Mouse (Mus musculus) adrenal gland, postnatal 0 days (tissue): Measurements from ENCODE around the gene Il18. TPM values are rescaled to one million over a fixed set of nuclear protein-coding genes. Genes with fewer than 3 reads are reported as not detected.

Source experiments
- polyA plus RNA-seq: library from polyadenylated mRNA; unstranded; fragments of >200 nt; fragmentation: Nextera tagmentation; extraction: Ambion mirVana; gene quantifications from 2 replicates; pipeline ENCODE4 v1.2.1, GENCODE M21; 2015

Il18 gene
- polyA plus RNA-seq: 17.3 and 23.0 TPM in 2 replicates

DNA sequence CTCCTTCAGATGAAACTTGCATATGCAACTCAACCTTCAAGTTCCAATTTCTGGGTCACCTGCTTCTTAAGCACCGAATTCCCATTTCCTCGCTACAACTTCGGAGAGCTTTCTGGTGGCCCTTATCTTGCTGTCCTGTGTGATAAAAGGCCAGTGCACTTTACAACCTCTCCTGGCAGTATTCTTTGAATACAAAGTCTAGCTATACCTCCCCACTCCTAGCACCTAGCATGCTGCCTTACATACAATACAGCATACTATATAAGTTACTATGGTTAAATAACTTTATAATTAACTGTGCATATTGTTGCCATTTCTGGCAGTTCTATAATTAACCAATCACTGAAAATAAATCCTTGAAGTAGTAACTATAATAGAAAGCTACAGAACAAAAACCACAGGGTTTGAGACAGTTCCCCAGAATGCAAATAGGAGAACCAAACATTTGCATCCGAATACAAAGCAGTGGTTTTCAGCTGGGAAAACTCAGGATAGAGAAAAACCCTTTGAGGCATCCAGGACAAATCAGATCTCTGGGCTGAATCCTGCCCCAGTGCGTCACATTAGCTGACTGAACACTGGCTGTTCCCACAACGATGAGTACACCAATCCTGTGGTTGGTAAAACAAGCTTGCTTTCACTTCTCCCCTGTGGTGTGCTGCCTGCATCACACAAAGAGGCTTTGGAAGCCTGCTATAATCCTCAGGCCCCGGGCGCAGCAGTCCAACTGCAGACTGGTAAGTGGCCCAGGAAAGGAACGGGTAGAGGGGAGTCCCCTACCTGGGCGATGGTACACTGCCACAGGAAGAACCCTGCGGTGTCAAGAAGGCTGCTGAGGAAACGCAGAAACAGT lies at the start of gene Il18:
Gene Il18, plus strand, starts transcription at position 587 of the 853 bp plus-strand sequence.

DNA sequence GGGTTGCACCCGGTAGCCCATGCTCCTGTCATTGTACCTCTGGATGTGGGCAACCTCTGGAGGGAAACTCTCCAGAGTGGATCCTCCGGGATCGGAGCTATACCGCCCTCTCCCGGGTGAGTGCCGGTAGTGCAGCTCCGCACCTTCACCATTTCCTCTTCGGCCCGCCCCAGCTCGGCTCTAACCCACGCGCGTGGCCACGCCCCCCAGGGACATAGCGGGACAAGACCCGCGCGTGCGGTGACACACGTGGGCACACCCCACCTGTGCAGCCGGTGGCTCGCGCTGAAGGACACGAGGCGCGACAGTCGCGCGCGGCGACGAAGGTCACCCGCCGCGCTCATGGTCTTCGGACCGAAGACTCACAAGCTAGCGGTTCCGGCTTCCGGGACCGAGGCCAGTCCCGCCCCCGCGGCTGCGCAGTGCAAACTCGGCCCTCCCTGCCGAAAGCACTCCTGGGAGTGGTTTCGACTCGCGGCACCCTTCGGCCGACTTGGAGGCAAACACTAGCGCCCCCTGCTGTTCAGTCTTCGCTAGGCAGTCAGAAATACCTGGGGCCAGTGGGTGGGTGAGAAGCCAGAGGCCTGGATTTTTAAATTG lies 26.2 kb upstream of the Il18 start, which contains the start of gene Pts:
Gene Pts, minus strand, starts transcription at position 432 of the 600 bp plus-strand sequence.

DNA sequence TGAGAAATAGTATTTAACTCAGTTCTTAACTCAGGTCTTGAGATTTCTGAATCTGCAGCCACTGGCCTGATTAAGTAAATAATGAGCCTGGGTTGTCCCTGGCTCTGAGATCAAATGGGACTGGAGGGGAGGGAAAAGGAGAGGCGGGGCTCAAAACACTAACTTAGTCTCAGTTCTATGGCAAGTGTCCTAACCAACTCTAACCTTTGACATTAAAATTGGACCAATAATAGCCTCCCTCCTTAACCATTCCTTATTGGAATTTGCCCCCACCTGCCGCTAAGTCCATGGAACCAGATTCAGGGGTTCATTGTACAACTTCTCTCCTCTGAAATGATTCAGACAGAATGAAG lies 443 bp downstream of the Il18 start, which contains the start of gene Bco2:
Gene Bco2, minus strand, starts transcription at position 88 of the 353 bp plus-strand sequence.

DNA sequence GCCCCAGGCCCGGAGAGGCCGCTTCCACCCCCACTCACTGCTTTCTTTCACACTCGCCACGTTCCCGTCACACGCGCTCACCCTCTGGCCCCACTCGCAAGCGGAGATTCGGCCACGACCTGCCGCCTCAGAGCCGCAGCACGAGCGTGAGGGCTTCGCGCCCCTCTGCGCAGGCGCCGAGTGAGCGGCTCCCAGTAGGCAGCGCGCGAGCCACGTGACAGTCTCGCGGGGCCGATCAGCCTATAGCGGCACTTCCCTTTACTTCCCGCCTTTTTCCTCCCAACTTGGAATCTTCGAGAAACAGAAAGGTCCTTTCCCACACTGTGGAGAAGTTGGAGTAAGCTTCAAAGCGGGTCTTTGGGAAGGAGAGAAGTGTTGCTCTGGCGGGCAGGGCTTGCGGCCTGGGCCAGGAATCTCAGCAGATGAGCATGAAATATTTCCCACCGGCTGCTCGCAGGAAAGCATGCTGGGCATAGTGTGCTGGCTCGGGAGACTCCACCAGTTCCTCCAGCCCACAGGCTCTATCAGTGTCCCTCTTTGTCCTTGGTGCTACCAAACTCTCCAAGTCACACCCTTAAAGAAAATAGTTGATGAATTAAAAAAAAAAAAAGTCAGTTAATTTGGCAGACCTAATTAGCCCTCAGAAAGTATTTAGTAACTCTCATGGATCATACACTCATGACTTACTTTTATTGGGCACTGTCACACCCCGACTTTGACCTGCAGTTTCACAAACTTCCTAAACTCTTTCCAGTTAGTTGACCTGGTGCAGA lies 6.7 kb downstream of the Il18 start, which contains the start of gene Tex12:
Gene Tex12, minus strand, starts transcription at position 181 of the 773 bp plus-strand sequence.

GRCm38 (mm10) chr9:50603189-50603997 lies 48.8 kb downstream of the Il18 start, which contains the start of the genes Sdhd and Timm8b:
Sdhd (minus strand) TSS chr9:50603812.
Timm8b (plus strand) TSS chr9:50603910.

GRCm38 (mm10) chr9:50616766-50617603 lies 62.4 kb downstream of the Il18 start, which contains the start of the genes Pih1d2 and Nkapd1:
Pih1d2 (plus strand) TSS chr9:50617321.
Nkapd1 (minus strand) TSS chr9:50617464.

Other genes with a start within 250 kb of the Il18 start
- gene Rpl10-ps3, start 209.9 kb upstream of the Il18 start, polyA plus RNA-seq: 267 and 302 TPM in 2 replicates
- gene Plet1, start 60.3 kb upstream of the Il18 start, polyA plus RNA-seq: 2.3 and 2.9 TPM in 2 replicates
- 157 and 177 TPM in 2 replicates for gene Pts, start 26.1 kb upstream of the Il18 start, polyA plus RNA-seq
- 0.28 and 0.36 TPM in 2 replicates for gene Bco2, start 354 bp downstream of the Il18 start, polyA plus RNA-seq
- not detected in 2 replicates for gene Tex12, start 6.5 kb downstream of the Il18 start, polyA plus RNA-seq
- 387 and 421 TPM in 2 replicates for gene Sdhd, start 49.0 kb downstream of the Il18 start, polyA plus RNA-seq
- 516 and 1,009 TPM in 2 replicates for gene Timm8b, start 49.1 kb downstream of the Il18 start, polyA plus RNA-seq
- gene Pih1d2, start 62.5 kb downstream of the Il18 start, polyA plus RNA-seq: 4.1 and 4.4 TPM in 2 replicates
- 20.6 and 22.3 TPM in 2 replicates for gene Nkapd1, start 62.6 kb downstream of the Il18 start, polyA plus RNA-seq
- 33.7 and 50.9 TPM in 2 replicates for gene Dlat, start 105.0 kb downstream of the Il18 start, polyA plus RNA-seq
- 6.4 and 10.8 TPM in 2 replicates for gene Dixdc1, start 184.7 kb downstream of the Il18 start, polyA plus RNA-seq
- 11.2 and 17.0 TPM in 2 replicates for gene 2310030G06Rik, start 191.7 kb downstream of the Il18 start, polyA plus RNA-seq
- gene Cryab, start 196.5 kb downstream of the Il18 start, polyA plus RNA-seq: 112 and 178 TPM in 2 replicates
- gene Hspb2, start 197.5 kb downstream of the Il18 start, polyA plus RNA-seq: 14.4 and 35.5 TPM in 2 replicates
- gene Fdxacb1, start 213.4 kb downstream of the Il18 start, polyA plus RNA-seq: 7.8 and 9.9 TPM in 2 replicates
- 18.2 and 22.4 TPM in 2 replicates for gene Alg9, start 220.2 kb downstream of the Il18 start, polyA plus RNA-seq
- 91.2 and 102 TPM in 2 replicates for gene 1110032A03Rik, start 220.7 kb downstream of the Il18 start, polyA plus RNA-seq